Mouse (Mus musculus): ENCODE results near the gene Etfa. TPM values are rescaled to one million over a fixed set of nuclear protein-coding genes. Genes with fewer than 3 reads are reported as not detected.
A peak's percentile ranks its signal among the peaks of the same experiment; 100 is the strongest.

The Etfa gene
- polyA plus RNA-seq (2012; rRNA removed), result 93.4 and 107 TPM in 2 replicates

DNA sequence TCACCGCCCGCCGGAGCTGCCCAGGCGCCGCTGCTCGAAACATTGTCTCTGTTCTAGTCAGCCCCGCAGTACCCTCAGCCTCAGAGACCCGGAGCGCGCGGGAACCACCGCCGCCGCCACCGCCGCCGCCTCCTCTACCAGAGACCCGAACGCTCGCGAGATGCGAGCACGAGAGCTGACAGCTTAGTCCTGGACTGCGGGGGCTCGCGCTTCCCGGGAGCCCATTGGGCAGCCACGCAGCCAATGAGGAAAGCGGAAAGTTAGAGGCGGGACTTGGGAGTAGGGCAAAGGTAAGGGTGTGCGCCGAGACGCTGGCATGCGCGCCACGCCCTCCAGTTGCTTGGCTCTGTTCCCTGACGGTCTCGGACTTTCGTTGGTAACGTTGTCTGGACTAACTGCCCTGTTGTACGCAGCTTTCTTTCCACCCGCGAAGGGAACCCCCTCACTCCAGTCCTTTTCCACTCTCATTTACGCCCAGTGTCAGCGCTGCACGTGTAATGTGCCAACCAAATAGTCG, at the start of gene Etfa:
Gene Etfa, minus strand, starts transcription at position 217 of the 517 bp plus-strand sequence.
- peak; percentile 91 for DNase-seq (ENCODE audit: low spot score)

DNA sequence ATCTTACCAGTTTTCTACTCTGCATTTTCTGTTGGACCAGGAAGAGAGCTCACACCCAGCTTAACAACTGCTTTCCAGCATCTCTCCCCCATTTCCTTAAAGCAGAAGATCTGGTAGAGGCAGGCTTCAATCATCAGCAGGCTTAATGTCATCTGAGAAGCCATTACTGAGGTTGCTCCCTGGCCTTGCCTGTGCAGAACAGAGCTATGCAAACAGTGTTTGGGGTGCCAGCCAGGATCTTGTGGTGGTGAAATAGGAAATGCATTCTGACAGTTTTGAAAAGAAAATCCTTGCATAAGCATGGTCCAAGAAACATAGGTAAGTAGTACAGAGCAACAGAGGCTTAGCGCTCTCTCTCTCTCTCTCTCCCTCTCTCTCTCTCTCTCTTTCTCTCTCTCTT, 48.9 kb upstream of the Etfa start:
- DNase-seq (ENCODE audit: low spot score), result no peak

DNA sequence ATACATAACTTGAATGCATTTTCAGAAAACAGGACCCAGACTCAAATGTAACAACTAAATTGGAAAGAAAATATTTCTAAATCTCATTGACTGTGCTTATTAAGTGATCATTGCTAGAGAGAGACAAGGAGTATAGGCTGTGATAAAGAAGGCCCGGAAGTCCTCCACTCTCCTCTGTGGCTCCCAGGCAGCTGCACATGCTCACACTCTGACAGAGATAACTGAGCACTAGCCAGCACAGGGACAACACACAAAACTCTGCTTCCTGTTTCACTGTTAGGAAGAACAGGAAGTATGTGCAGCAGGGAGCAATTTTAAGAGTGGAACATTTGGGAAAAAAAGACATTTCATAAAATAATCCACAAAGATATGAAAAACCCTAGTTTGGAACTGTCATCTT, 42.9 kb upstream of the Etfa start:
- no peak for DNase-seq (ENCODE audit: low spot score)

DNA sequence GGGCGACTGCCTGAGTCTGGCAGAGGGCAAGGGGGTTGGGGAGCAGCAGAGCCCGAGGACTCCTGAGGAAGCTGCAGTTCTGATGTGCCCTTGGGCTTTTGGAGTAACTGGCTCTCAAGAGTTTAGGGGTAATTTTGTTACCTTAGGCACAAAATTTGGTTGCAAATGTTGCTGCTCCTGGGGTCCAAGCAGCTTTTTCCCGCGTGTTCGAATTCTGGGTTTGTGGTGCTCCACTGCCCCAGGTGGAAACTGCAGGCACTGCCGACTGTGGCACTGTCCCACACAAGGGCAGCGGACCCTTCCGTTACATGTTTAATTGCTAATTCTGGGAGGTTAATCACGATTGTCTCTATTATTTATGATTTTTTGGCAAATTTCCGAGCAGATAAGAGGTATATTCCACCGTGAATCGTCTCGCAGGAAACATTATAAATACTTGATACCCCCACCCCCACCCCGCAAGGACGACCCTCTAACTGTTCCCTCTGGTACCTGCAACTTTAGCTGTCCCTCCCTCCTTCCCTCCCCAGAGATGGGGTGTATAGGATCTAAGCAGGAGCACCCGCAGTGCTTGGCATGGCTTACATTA, 37.4 kb upstream of the Etfa start:
- no peak for DNase-seq (ENCODE audit: low spot score)

GRCm38 (mm10) chr9:55548871-55549270, 36.8 kb upstream of the Etfa start:
- DNase-seq (ENCODE audit: low spot score), result no peak

DNA sequence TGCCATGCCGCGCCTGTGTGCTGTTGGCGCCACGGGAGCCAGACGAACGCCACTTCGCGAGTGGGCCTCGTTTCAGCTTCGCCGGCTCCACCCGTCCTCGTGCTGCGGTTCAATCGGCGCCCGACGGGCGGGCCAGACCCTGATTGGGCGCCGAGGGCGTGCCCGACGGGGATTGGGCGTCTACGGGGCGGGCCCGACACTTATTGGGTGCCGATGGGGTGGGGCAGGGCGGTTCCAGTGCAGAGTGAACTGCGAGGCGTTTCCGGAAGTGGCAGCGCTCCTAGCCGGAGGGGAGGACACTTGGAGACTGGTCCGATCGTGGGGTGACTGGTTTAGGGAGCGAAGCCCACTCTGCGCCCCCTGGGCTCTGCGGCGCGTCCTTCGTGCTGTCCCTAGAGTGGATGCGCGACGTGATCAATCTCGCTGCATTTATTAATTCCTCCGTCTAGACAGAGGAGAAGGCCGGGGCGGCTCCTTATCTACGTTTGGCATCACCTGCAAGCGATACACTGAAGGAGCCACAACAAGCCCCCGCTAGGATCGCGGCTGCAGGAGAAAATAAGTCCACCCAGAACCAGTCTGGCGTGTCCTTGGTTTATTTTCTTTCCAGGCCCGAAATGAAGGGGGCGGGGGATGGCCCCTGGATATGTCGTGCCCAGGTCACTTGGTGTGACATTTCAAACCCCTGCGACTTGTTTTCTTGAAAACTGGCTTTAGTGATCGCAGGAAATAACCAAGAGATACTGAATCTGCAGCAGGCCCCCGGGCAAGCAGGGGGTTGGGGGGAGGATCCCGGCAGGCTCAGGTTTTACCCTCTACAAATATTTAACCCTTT, 34.4 kb upstream of the Etfa start:
- peak; percentile 37 for DNase-seq (ENCODE audit: low spot score)

GRCm38 (mm10) chr9:55545556-55546175, 33.6 kb upstream of the Etfa start:
- no peak for DNase-seq (ENCODE audit: low spot score)

DNA sequence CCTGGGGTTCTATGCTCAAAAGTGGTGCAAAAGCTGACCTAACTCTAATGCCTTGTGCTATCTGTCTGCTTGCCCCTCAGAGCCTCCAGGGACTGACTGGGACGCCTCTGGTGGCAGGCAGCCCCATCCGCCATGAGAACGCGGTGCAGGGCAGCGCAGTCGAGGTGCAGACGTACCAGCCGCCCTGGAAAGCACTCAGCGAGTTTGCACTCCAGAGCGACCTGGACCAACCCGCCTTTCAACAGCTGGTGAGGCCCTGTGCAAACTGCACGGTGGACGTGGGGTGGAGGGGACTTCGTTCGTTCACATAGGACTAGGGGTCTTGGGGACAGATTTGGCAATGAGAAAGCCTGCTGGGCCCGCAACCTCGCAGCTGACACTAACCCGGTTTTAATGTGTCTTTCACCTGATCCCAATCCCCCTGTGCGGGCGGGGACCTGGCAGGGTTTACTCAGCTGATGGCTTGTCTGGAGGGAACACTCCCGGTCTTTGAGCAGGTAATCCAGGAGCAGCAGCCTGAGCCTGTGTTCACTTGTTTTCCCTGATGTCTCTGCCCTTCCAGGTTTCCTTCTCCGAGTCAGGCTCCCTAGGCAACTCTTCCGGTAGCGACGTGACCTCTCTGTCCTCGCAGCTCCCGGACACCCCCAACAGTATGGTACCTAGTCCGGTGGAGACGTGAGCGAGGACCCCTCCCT, 33.0 kb upstream of the Etfa start:
- DNase-seq (ENCODE audit: low spot score), result peak; percentile 37

- peak; percentile 34 for DNase-seq (ENCODE audit: low spot score)
Measured at GRCm38 (mm10) chr9:55543703-55544401, 31.8 kb upstream of the Etfa start.

DNA sequence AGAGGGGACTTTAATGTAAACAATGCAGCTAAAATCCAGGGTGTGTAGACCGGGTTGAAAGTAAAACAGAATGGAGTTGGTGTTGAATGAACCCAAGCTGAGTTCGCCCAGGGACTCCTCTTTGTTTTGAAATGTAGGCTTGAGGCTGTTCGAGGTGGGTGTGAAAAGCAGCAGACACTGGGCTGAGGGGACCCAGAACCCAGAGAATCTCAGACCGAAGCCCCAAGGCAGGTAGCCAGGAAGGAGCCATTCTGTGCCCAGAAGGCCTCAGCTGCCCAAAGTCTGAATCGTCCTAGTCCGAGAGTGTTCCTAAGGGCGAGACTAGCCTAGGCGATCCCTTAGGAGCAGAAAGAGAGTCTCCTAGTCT, 31.3 kb upstream of the Etfa start:
- no peak for DNase-seq (ENCODE audit: low spot score)

GRCm38 (mm10) chr9:55542366-55543325, 30.6 kb upstream of the Etfa start:
- DNase-seq (ENCODE audit: low spot score), result no peak

GRCm38 (mm10) chr9:55541681-55542365, 29.8 kb upstream of the Etfa start:
- peak; percentile 30 for DNase-seq (ENCODE audit: low spot score)

DNA sequence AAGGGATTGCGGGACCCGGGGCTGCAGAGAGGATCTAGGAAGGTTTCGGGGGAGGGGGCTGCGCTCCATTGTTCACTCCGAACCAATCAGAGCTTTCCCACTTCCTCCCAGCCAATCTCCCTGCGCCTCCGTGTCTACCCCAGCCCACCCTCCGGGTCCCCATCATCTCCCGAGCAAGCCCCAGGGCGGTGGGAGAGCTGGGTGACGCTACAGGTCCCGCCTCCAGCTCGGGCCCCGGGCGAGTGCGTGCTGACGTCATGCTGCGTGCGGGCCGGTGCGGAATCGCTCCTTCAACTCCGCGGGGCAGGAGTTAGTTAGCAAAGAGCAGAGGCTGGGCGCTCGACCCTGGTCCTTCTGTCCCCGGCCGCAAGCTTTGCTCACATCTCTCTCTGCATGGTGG, 28.8 kb upstream of the Etfa start:
- DNase-seq (ENCODE audit: low spot score), result peak; percentile 39

DNA sequence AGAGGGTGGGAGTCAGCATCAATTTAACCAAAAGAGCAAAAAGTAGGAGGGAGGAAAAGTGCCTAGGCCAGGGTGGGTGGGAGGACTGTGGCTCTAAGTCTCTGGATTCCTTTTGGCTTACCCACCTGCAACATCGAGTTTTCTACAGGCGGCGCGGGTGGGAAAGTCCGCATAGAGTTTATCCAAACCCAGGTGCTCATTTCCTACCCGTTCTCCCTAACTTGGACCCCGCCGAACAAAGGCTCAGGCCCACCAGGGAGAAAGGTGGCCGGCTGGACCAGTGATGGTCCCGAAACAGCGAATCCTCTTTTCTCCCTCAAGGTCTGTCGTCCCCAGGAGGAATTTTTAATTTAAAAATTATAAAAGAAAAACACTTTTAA, 28.3 kb upstream of the Etfa start:
- no peak for DNase-seq (ENCODE audit: low spot score)

GRCm38 (mm10) chr9:55539661-55540390, 27.8 kb upstream of the Etfa start:
- no peak for DNase-seq (ENCODE audit: low spot score)

- no peak for DNase-seq (ENCODE audit: low spot score)
Measured at GRCm38 (mm10) chr9:55539006-55539405, 27.0 kb upstream of the Etfa start.

GRCm38 (mm10) chr9:55538377-55538776, 26.3 kb upstream of the Etfa start, which contains the start of gene Isl2:
Gene Isl2 (plus strand): TSS chr9:55538672.
- no peak for DNase-seq (ENCODE audit: low spot score)

DNA sequence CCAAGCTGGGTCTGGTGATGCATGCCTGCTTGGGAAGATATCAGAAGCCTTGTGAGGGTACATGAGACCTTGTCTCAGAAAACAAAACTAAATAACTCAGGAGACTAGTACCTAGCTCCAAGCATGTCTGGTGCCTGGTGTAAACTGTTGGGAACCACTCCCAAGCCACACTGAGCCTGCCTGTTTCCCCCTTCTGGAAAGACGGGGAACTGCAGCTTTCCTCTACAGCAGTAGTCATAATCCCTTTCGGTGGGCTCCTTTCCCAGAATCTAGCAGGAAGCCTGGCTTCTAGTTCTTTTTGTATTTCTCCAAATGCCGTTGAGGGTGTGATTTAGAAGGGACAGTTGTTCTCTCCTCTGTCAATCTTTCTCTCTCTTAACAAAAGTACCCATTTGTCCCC, 23.9 kb upstream of the Etfa start:
- DNase-seq (ENCODE audit: low spot score), result no peak

- DNase-seq (ENCODE audit: low spot score), result no peak
Measured at GRCm38 (mm10) chr9:55525716-55526115, 13.7 kb upstream of the Etfa start.
